Mouse (Mus musculus) ovary, postnatal 36 days (tissue): ENCODE data around the gene Upb1.
"Not testable (repeated sequence)": the region's sequence is repeated elsewhere in the genome, so short reads cannot be mapped to it uniquely, and the experiment has no call there.

Experiments used
- DNase-seq: peaks from one replicate; pipeline ENCODE4 v3.0.0; 2022; ENCODE audit warnings: low spot score, mixed read lengths

Gene Upb1

GRCm38 (mm10) chr10:75456061-75456831 is 55.3 kb downstream of the Upb1 start:
- DNase-seq, result peak; percentile 35

- DNase-seq, result no peak
These were observed 56.9 kb downstream of the Upb1 start for GRCm38 (mm10) chr10:75457852-75458251.

GRCm38 (mm10) chr10:75458329-75458728 is 57.4 kb downstream of the Upb1 start:
- no peak for DNase-seq

- no peak for DNase-seq
These were observed 61.8 kb downstream of the Upb1 start for GRCm38 (mm10) chr10:75462728-75463127.

GRCm38 (mm10) chr10:75465781-75466550 is 65.1 kb downstream of the Upb1 start:
- DNase-seq, result no peak

- DNase-seq, result no peak
These were observed 72.5 kb downstream of the Upb1 start for GRCm38 (mm10) chr10:75473411-75473810.

- no peak for DNase-seq
These were observed 73.7 kb downstream of the Upb1 start for GRCm38 (mm10) chr10:75474571-75474970.

GRCm38 (mm10) chr10:75475139-75475850 is 74.4 kb downstream of the Upb1 start:
- DNase-seq, result not testable (repeated sequence)

- DNase-seq, result peak; percentile 28
These were observed 76.1 kb downstream of the Upb1 start for GRCm38 (mm10) chr10:75477034-75477433.

- no peak for DNase-seq
These were observed 79.0 kb downstream of the Upb1 start for GRCm38 (mm10) chr10:75479955-75480354.

GRCm38 (mm10) chr10:75481703-75482102 is 80.8 kb downstream of the Upb1 start:
- DNase-seq, result no peak

GRCm38 (mm10) chr10:75482271-75482670 is 81.4 kb downstream of the Upb1 start:
- DNase-seq, result no peak

- no peak for DNase-seq
These were observed 82.1 kb downstream of the Upb1 start for GRCm38 (mm10) chr10:75482919-75483483.

GRCm38 (mm10) chr10:75484066-75484465 is 83.2 kb downstream of the Upb1 start:
- DNase-seq, result no peak

- DNase-seq, result no peak
These were observed 83.9 kb downstream of the Upb1 start for GRCm38 (mm10) chr10:75484767-75485166.

- peak; percentile 60 for DNase-seq
These were observed 85.4 kb downstream of the Upb1 start for GRCm38 (mm10) chr10:75486086-75486979.

GRCm38 (mm10) chr10:75487131-75487530 is 86.2 kb downstream of the Upb1 start:
- DNase-seq, result no peak

GRCm38 (mm10) chr10:75489522-75489921 is 88.6 kb downstream of the Upb1 start:
- DNase-seq, result no peak

GRCm38 (mm10) chr10:75490731-75491130 is 89.8 kb downstream of the Upb1 start:
- DNase-seq, result no peak
